Mouse (Mus musculus) gastrocnemius, postnatal 14 days (tissue): ENCODE data around the gene Rrp12. TPM values are rescaled to one million over a fixed set of nuclear protein-coding genes. Genes with fewer than 3 reads are reported as not detected.
"Not testable (repeated sequence)": the region's sequence is repeated elsewhere in the genome, so short reads cannot be mapped to it uniquely, and the experiment has no call there.

ENCODE experiments used
- DNase-seq: peaks from one replicate; pipeline ENCODE4 v3.0.0; 2021; ENCODE audit warnings: mixed read lengths
- intact Hi-C: fragments of 180-260 bp; cut with DNase I; formaldehyde crosslinking; loops from one replicate; pipeline ENCODE4 v1.15.1; 2025; ENCODE audit warnings: low total_unique reads
- total RNA-seq, 2 experiments: library from RNA; stranded (reverse); gene quantifications; 2 replicates each; pipeline ENCODE4 v1.2.3; 2021

The Rrp12 gene
- total RNA-seq, 2 experiments from 2014 or later = 29.9 to 37.2 TPM

- DNase-seq = no peak
- intact Hi-C loops = no loop called here
Observed at GRCm38 (mm10) chr19:41852423-41852822, 43.5 kb downstream of the Rrp12 start.

GRCm38 (mm10) chr19:41850719-41851543 lies 45.0 kb downstream of the Rrp12 start:
- intact Hi-C loops = no loop called here
- DNase-seq = no peak

- intact Hi-C loops = no loop called here
- DNase-seq = no peak
Observed at GRCm38 (mm10) chr19:41850021-41850718, 45.8 kb downstream of the Rrp12 start.

GRCm38 (mm10) chr19:41847992-41848851 lies 47.8 kb downstream of the Rrp12 start, which contains the start of gene Frat2:
TSS of gene Frat2 (minus strand) at chr19:41848132.
- peak; percentile 90 for DNase-seq
- intact Hi-C loops = no loop called here

GRCm38 (mm10) chr19:41847614-41847991 lies 48.4 kb downstream of the Rrp12 start:
- peak; percentile 51 for DNase-seq

GRCm38 (mm10) chr19:41847091-41847581 lies 48.8 kb downstream of the Rrp12 start:
- intact Hi-C loops = no loop called here
- DNase-seq = peak; percentile 45

More at GRCm38 (mm10) chr19:41847614-41847991, 48.4 kb downstream of the Rrp12 start:
- intact Hi-C loops = not testable (repeated sequence)

GRCm38 (mm10) chr19:41846366-41847090 lies 49.4 kb downstream of the Rrp12 start:
- intact Hi-C loops = no loop called here
- peak; percentile 44 for DNase-seq

- DNase-seq = no peak
- intact Hi-C loops = no loop called here
Observed at GRCm38 (mm10) chr19:41844345-41844744, 51.6 kb downstream of the Rrp12 start.

- no peak for DNase-seq
Observed at GRCm38 (mm10) chr19:41842706-41843105, 53.3 kb downstream of the Rrp12 start.

GRCm38 (mm10) chr19:41842196-41842595 lies 53.8 kb downstream of the Rrp12 start:
- no peak for DNase-seq
- intact Hi-C loops = no loop called here

More at GRCm38 (mm10) chr19:41842706-41843105, 53.3 kb downstream of the Rrp12 start:
- intact Hi-C loops = no loop called here

GRCm38 (mm10) chr19:41841105-41841750 lies 54.7 kb downstream of the Rrp12 start:
- intact Hi-C loops = no loop called here
- no peak for DNase-seq

- intact Hi-C loops = no loop called here
- no peak for DNase-seq
Observed at GRCm38 (mm10) chr19:41839685-41840084, 56.3 kb downstream of the Rrp12 start.

GRCm38 (mm10) chr19:41838808-41839207 lies 57.2 kb downstream of the Rrp12 start:
- no peak for DNase-seq
- intact Hi-C loops = no loop called here

GRCm38 (mm10) chr19:41837917-41838261 lies 58.1 kb downstream of the Rrp12 start:
- DNase-seq = no peak
- intact Hi-C loops = no loop called here

GRCm38 (mm10) chr19:41837194-41837916 lies 58.6 kb downstream of the Rrp12 start:
- DNase-seq = no peak
- intact Hi-C loops = no loop called here

- intact Hi-C loops = no loop called here
- DNase-seq = no peak
Observed at GRCm38 (mm10) chr19:41836719-41837118, 59.3 kb downstream of the Rrp12 start.

- intact Hi-C loops = no loop called here
- no peak for DNase-seq
Observed at GRCm38 (mm10) chr19:41835816-41836215, 60.2 kb downstream of the Rrp12 start.

- DNase-seq = no peak
- intact Hi-C loops = no loop called here
Observed at GRCm38 (mm10) chr19:41835407-41835806, 60.6 kb downstream of the Rrp12 start.
